21 mouse cellular contexts compared by ENCODE assay signal in the genomic region with DNA sequence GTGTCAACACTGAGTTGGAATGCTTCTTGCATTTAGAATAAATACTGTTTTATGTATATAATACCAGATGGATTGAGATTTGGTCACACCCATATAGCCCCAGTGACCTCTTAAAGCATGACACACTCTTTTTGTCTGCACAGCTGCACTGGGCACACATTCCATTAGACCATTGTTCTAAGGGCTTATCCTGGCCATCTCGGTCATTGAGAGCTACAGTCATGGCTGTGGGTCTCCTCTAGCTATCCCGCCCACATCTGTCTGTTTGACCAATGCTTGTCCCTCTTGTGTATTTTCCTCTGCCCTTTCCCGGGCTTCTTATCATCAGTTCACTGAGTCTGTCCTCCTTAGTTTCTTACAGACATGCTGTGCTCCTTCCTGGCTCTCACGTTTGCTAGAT.
DNase-seq lines count a peak whose midpoint lies in the region; ATAC-seq and TF ChIP-seq lines count a peak whose summit lies in the region.
"Had no signal": no experiment of that assay in that cellular context is flagged by ENCODE, and none has a peak within 500 bp of the region (broad histone marks: within the 10 kb centered on the region; RNA-seq: fewer than 3 reads in every experiment).

No protein-coding gene starts in this region.

- intact Hi-C loops in heart, postnatal 25 days (cut with DNase I), result no loop called here
- intact Hi-C loops in left cerebral cortex, postnatal 10 days (cut with DNase I), result no loop called here

- H3K27ac ChIP-seq in stomach, postnatal 0 days (replicated peaks), result no peak overlapping the region
- no peak overlapping the region for H3K27ac ChIP-seq in thymus, adult 2 months (ENCODE audit: control insufficient read depth, insufficient read depth, low read length)
- H3K27ac ChIP-seq: embryonic facial prominence, embryonic 15.5 days; forebrain, embryonic 10.5 days; heart, embryonic 10.5 days; hindbrain, embryonic 13.5 days; hindbrain, postnatal 0 days had no signal

- 43% methylated on average over 4 of the region's 4 CpGs for WGBS in stomach, postnatal 0 days
- 95% methylated on average over 4 of the region's 4 CpGs for WGBS in thymus, adult 2 months

- peak overlapping the region; percentile 54 for H3K4me2 ChIP-seq in myocyte (ENCODE audit: low read depth)
- H3K4me2 ChIP-seq in stomach, postnatal 0 days (replicated peaks; ENCODE audit: low read depth), result no peak overlapping the region
- H3K4me2 ChIP-seq: embryonic facial prominence, embryonic 15.5 days; hindbrain, embryonic 13.5 days had no signal

- no peak overlapping the region for H3K9ac ChIP-seq in stomach, postnatal 0 days (ENCODE audit: low read length)
- H3K9ac ChIP-seq: embryonic facial prominence, embryonic 15.5 days; hindbrain, embryonic 13.5 days had no signal

- no peaks in the 10 kb centered on the region for H3K9me3 ChIP-seq in stomach, postnatal 0 days (ENCODE audit: control insufficient read depth, low read length)
- H3K9me3 ChIP-seq: embryonic facial prominence, embryonic 15.5 days; forebrain, embryonic 10.5 days; heart, embryonic 10.5 days; hindbrain, embryonic 13.5 days had no signal

- peak; percentile 83 for DNase-seq in heart, adult 11 months
- DNase-seq in heart, postnatal 25 days (ENCODE audit: low spot score), result no peak
- peak; percentile 24 for DNase-seq in stomach, postnatal 0 days (ENCODE audit: low spot score)
- no peak for DNase-seq in thymus, adult 2 months
- no peak for DNase-seq in left cerebral cortex, postnatal 10 days (ENCODE audit: extremely low spot score in 1 of 2, low spot score in 2 of 2)
- DNase-seq: adrenal gland, adult 2 months; adrenal gland, postnatal 25 days; cerebellum, adult 2 months; cerebellum, postnatal 10 days; gastrocnemius, postnatal 36 days; heart, adult 18-20 months; heart, postnatal 10 days had no signal

- H3K4me1 ChIP-seq in stomach, postnatal 0 days (replicated peaks; ENCODE audit: control insufficient read depth, insufficient read depth), result peaks cover 2% of the 10 kb centered on the region; the same call in 1 of the 2 replicates
- H3K4me1 ChIP-seq in thymus, adult 2 months (replicated peaks; ENCODE audit: control insufficient read depth, insufficient read depth, low read length), result 0 out of 2 replicates have a peak, but pooled peaks cover 2% of the 10 kb centered on the region
- H3K4me1 ChIP-seq: embryonic facial prominence, embryonic 15.5 days; forebrain, embryonic 10.5 days had no signal

- peaks cover 85% of the 10 kb centered on the region for H3K79me3 ChIP-seq in C2C12 (ENCODE audit: low read depth)

- peak; percentile 86; the same call in 1 of the 2 replicates for ATAC-seq in stomach, postnatal 0 days (ENCODE audit: low FRiP score, low TSS enrichment)
- ATAC-seq: forebrain, embryonic 14.5 days; hindbrain, postnatal 0 days had no signal

- no peak for TF ChIP-seq EP300 in stomach, postnatal 0 days (optimal IDR thresholded peaks at IDR 0.05)

- H3ac ChIP-seq in C2C12 (ENCODE audit: control insufficient read depth, insufficient read length, low read depth) (peak overlapping the region; percentile 27), myocyte (ENCODE audit: control insufficient read depth, insufficient read length) (no peak overlapping the region)

- H3K27me3 ChIP-seq in C2C12 (ENCODE audit: control insufficient read depth, insufficient read depth, insufficient read length) (no peaks in the 10 kb centered on the region), myocyte (ENCODE audit: control insufficient read depth, insufficient read depth, insufficient read length) (no peaks in the 10 kb centered on the region)
- no peaks in the 10 kb centered on the region for H3K27me3 ChIP-seq in stomach, postnatal 0 days (ENCODE audit: control insufficient read depth, insufficient read depth, low read length)
- H3K27me3 ChIP-seq in thymus, adult 2 months (ENCODE audit: control insufficient read depth, insufficient read depth, low read length), result no peaks in the 10 kb centered on the region
- H3K27me3 ChIP-seq: embryonic facial prominence, embryonic 15.5 days; hindbrain, embryonic 13.5 days had no signal

- H3K4me3 ChIP-seq in C2C12 (ENCODE audit: insufficient read depth, poor library complexity, severe bottlenecking) (no peak overlapping the region), myocyte (no peak overlapping the region)
- H3K4me3 ChIP-seq in stomach, postnatal 0 days (ENCODE audit: low read depth, low read length), result no peak overlapping the region
- no peak overlapping the region for H3K4me3 ChIP-seq in thymus, adult 2 months (ENCODE audit: control insufficient read depth, insufficient read depth, low read length)
- H3K4me3 ChIP-seq: embryonic facial prominence, embryonic 15.5 days; erythroblast, embryonic 14.5 days; forebrain, embryonic 10.5 days; heart, embryonic 10.5 days; hindbrain, embryonic 13.5 days had no signal

- H3K79me2 ChIP-seq in C2C12 (ENCODE audit: control insufficient read depth, insufficient read depth), result peaks cover 99% of the 10 kb centered on the region
- H3K79me2 ChIP-seq in myocyte (ENCODE audit: control insufficient read depth, insufficient read depth), result peaks cover 78% of the 10 kb centered on the region

- no peak for TF ChIP-seq POLR2A in myocyte (IDR thresholded peaks at IDR 0.05; ENCODE audit: insufficient read length, low read depth)
- no peak for TF ChIP-seq POLR2A in thymus, adult 2 months (IDR thresholded peaks at IDR 0.05; ENCODE audit: control insufficient read depth, extremely low read depth, insufficient read depth, low read length, poor library complexity)

- TF ChIP-seq CTCF in C2C12 (IDR thresholded peaks at IDR 0.05; ENCODE audit: control insufficient read depth, insufficient read depth, insufficient read length), result no peak
- TF ChIP-seq CTCF in stomach, postnatal 0 days (IDR thresholded peaks at IDR 0.05; ENCODE audit: low read depth), result no peak
- TF ChIP-seq CTCF in thymus, adult 2 months (IDR thresholded peaks at IDR 0.05; ENCODE audit: borderline replicate concordance, control insufficient read depth, extremely low read depth, insufficient read depth, low read length, poor library complexity), result no peak

- H3K36me3 ChIP-seq in C2C12 (ENCODE audit: control insufficient read depth, insufficient read depth) (peaks cover 48% of the 10 kb centered on the region), myocyte (ENCODE audit: control insufficient read depth, insufficient read depth) (no peaks in the 10 kb centered on the region)
- no peaks in the 10 kb centered on the region for H3K36me3 ChIP-seq in stomach, postnatal 0 days (ENCODE audit: control insufficient read depth, insufficient read depth, low read length)
- H3K36me3 ChIP-seq in thymus, adult 2 months (ENCODE audit: control insufficient read depth, insufficient read depth, low read length), result no peaks in the 10 kb centered on the region
- H3K36me3 ChIP-seq: embryonic facial prominence, embryonic 15.5 days; forebrain, embryonic 10.5 days; heart, embryonic 10.5 days; hindbrain, embryonic 13.5 days had no signal

TF ChIP-seq in C2C12, 6 proteins besides CTCF, POLR2A, EP300 and RAD21:
- TF ChIP-seq MAX (IDR thresholded peaks at IDR 0.05) (peak; percentile 66), CEBPB (IDR thresholded peaks at IDR 0.05; ENCODE audit: low read depth) (peak; percentile 8), FOSL1 (IDR thresholded peaks at IDR 0.05; ENCODE audit: insufficient read depth, low read length, poor library complexity, severe bottlenecking) (peak; percentile 37), MYOG (IDR thresholded peaks at IDR 0.05; ENCODE audit: control insufficient read depth, extremely low read depth, insufficient read length) (no peak), USF1 (IDR thresholded peaks at IDR 0.05; ENCODE audit: low read depth) (no peak), MYOD1 (IDR thresholded peaks at IDR 0.05; ENCODE audit: control insufficient read depth, insufficient read length, low read depth) (peak; percentile 96)

TF ChIP-seq in myocyte, 11 proteins besides CTCF, POLR2A, EP300 and RAD21:
- no peak for TF ChIP-seq REST (IDR thresholded peaks at IDR 0.05; ENCODE audit: insufficient read depth, insufficient read length)
- TF ChIP-seq E2F4 (IDR thresholded peaks at IDR 0.05; ENCODE audit: insufficient read depth), result no peak
- TF ChIP-seq MYOG (IDR thresholded peaks at IDR 0.05; ENCODE audit: control insufficient read depth in 1 of 3, insufficient read depth in 1 of 3, insufficient read length in 2 of 3, low read depth in 2 of 3), result peak in 2 of 3 experiments; percentile 16 to 72
- no peak for TF ChIP-seq MAX (IDR thresholded peaks at IDR 0.05; ENCODE audit: low read depth)
- no peak for TF ChIP-seq CEBPB (IDR thresholded peaks at IDR 0.05; ENCODE audit: insufficient read depth, poor library complexity, severe bottlenecking)
- TF ChIP-seq POLR2AphosphoS2 (IDR thresholded peaks at IDR 0.05; ENCODE audit: insufficient read length, low read depth), result no peak
- TF ChIP-seq USF1 (IDR thresholded peaks at IDR 0.05; ENCODE audit: low read depth), result no peak
- peak; percentile 20 for TF ChIP-seq TCF3 (IDR thresholded peaks at IDR 0.05; ENCODE audit: insufficient read length, low read depth)
- peak; percentile 42 for TF ChIP-seq TCF12 (IDR thresholded peaks at IDR 0.05; ENCODE audit: insufficient read depth, poor library complexity, severe bottlenecking)
- TF ChIP-seq MYOD1 (IDR thresholded peaks at IDR 0.05; ENCODE audit: control insufficient read depth in 1 of 3, insufficient read length in 2 of 3, low read depth in 2 of 3), result peak; percentile 24 to 91 (median 84)
- peak; percentile 20 for TF ChIP-seq SRF (IDR thresholded peaks at IDR 0.05; ENCODE audit: control insufficient read depth, insufficient read length, low read depth)

Comparison
In these comparisons a context has a peak if more than half of its experiments do, and no peak if none do; other contexts are left out.
1. DNase-seq: peak in heart, adult 11 months (single experiment) and stomach, postnatal 0 days (single experiment); none in heart, postnatal 25 days (single experiment), thymus, adult 2 months (single experiment) and left cerebral cortex, postnatal 10 days (0 of 2).